In the genomic region with DNA sequence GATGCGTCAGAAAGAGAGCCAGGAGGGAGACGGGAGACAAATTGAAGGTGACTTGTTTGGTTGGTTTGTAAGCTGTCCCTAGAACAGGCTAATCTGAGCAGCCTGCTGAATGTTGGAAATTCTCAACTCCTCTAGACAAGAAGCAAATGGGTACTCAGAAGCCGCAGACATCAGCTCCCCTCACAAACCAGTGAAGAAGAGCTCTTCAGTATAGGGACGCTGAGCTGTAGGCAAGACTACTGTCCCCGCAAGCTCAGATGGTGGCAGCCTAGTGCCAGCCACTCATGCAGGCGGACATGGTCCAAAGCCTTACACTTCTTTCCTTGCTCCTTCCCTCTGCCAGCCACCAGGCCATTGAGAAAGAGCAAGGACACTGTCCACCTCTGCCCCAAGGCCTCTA, we compare ENCODE assay signal across 13 mouse cellular contexts. TPM values are rescaled to one million over a fixed set of nuclear protein-coding genes. Genes with fewer than 3 reads are reported as not detected.
A peak's percentile ranks its signal among the peaks of the same experiment; 100 is the strongest.
DNase-seq lines count a peak whose midpoint lies in the region; ATAC-seq lines count a peak whose summit lies in the region.
"Had no signal": no experiment of that assay in that cellular context is flagged by ENCODE, and none has a peak within 500 bp of the region (broad histone marks: within the 10 kb centered on the region; RNA-seq: fewer than 3 reads in every experiment).

No protein-coding gene starts in this region.

- H3K36me3 ChIP-seq in hindbrain, embryonic 13.5 days, result no peaks in the 10 kb centered on the region
- no peaks in the 10 kb centered on the region for H3K36me3 ChIP-seq in hindbrain, embryonic 11.5 days (ENCODE audit: control insufficient read depth, insufficient read depth, low read length)
- H3K36me3 ChIP-seq in midbrain, embryonic 13.5 days, result no peaks in the 10 kb centered on the region
- no peaks in the 10 kb centered on the region for H3K36me3 ChIP-seq in midbrain, embryonic 10.5 days
- H3K36me3 ChIP-seq in neural tube, embryonic 15.5 days, result no peaks in the 10 kb centered on the region
- no peaks in the 10 kb centered on the region for H3K36me3 ChIP-seq in forebrain, embryonic 16.5 days (ENCODE audit: control insufficient read depth, insufficient read depth)
- H3K36me3 ChIP-seq: embryonic facial prominence, embryonic 15.5 days; G1E had no signal

- peak overlapping the region; percentile 76 for H3K4me2 ChIP-seq in hindbrain, embryonic 13.5 days
- no peak overlapping the region for H3K4me2 ChIP-seq in hindbrain, embryonic 11.5 days (replicated peaks; ENCODE audit: low read depth, low read length)
- H3K4me2 ChIP-seq in midbrain, embryonic 13.5 days (replicated peaks), result peak overlapping the region; percentile 72
- peak overlapping the region; percentile 71 for H3K4me2 ChIP-seq in neural tube, embryonic 15.5 days
- H3K4me2 ChIP-seq in forebrain, embryonic 16.5 days (ENCODE audit: low read length), result no peak overlapping the region

- no peak overlapping the region for H3K27ac ChIP-seq in hindbrain, embryonic 13.5 days
- H3K27ac ChIP-seq in hindbrain, embryonic 11.5 days (ENCODE audit: low read depth, low read length), result no peak overlapping the region
- no peak overlapping the region for H3K27ac ChIP-seq in midbrain, embryonic 13.5 days
- no peak overlapping the region for H3K27ac ChIP-seq in midbrain, embryonic 10.5 days (replicated peaks)
- H3K27ac ChIP-seq in neural tube, embryonic 15.5 days (replicated peaks), result no peak overlapping the region
- H3K27ac ChIP-seq in forebrain, embryonic 16.5 days (ENCODE audit: low read length), result no peak overlapping the region
- H3K27ac ChIP-seq: embryonic facial prominence, embryonic 15.5 days had no signal

- 93% methylated on average over 6 of the region's 6 CpGs for WGBS in hindbrain, embryonic 13.5 days
- WGBS in hindbrain, embryonic 11.5 days, result 89% methylated on average over 6 of the region's 6 CpGs
- WGBS in midbrain, embryonic 13.5 days, result 95% methylated on average over 6 of the region's 6 CpGs
- 91% methylated on average over 6 of the region's 6 CpGs for WGBS in midbrain, embryonic 10.5 days
- WGBS in neural tube, embryonic 15.5 days, result 92% methylated on average over 6 of the region's 6 CpGs
- WGBS in forebrain, embryonic 16.5 days, result 97% methylated on average over 6 of the region's 6 CpGs

- no peak overlapping the region for H3K4me3 ChIP-seq in hindbrain, embryonic 13.5 days
- no peak overlapping the region for H3K4me3 ChIP-seq in hindbrain, embryonic 11.5 days (ENCODE audit: low read depth, low read length)
- H3K4me3 ChIP-seq in midbrain, embryonic 13.5 days (replicated peaks), result peak overlapping the region; percentile 58; the same call in 1 of the 2 replicates
- H3K4me3 ChIP-seq in midbrain, embryonic 10.5 days, result no peak overlapping the region
- no peak overlapping the region for H3K4me3 ChIP-seq in neural tube, embryonic 15.5 days (replicated peaks)
- no peak overlapping the region for H3K4me3 ChIP-seq in forebrain, embryonic 16.5 days (replicated peaks; ENCODE audit: low read length)

- no peak for ATAC-seq in hindbrain, embryonic 13.5 days (ENCODE audit: low FRiP score)
- ATAC-seq in hindbrain, embryonic 11.5 days (ENCODE audit: low FRiP score), result no peak
- no peak for ATAC-seq in midbrain, embryonic 13.5 days
- ATAC-seq in neural tube, embryonic 15.5 days (ENCODE audit: low FRiP score), result no peak
- ATAC-seq in forebrain, embryonic 16.5 days, result no peak

- no peaks in the 10 kb centered on the region for H3K27me3 ChIP-seq in hindbrain, embryonic 13.5 days
- H3K27me3 ChIP-seq in hindbrain, embryonic 11.5 days (ENCODE audit: control insufficient read depth, insufficient read depth, low read length), result no peaks in the 10 kb centered on the region
- H3K27me3 ChIP-seq in midbrain, embryonic 13.5 days, result no peaks in the 10 kb centered on the region
- peaks cover 7% of the 10 kb centered on the region; the same call in 1 of the 2 replicates for H3K27me3 ChIP-seq in midbrain, embryonic 10.5 days (ENCODE audit: low read depth, poor library complexity, severe bottlenecking)
- no peaks in the 10 kb centered on the region for H3K27me3 ChIP-seq in neural tube, embryonic 15.5 days (replicated peaks)
- H3K27me3 ChIP-seq in forebrain, embryonic 16.5 days (replicated peaks; ENCODE audit: control insufficient read depth, insufficient read depth, low read length), result no peaks in the 10 kb centered on the region
- H3K27me3 ChIP-seq: embryonic facial prominence, embryonic 15.5 days had no signal

- DNase-seq in cerebellum, postnatal 10 days, result peak; percentile 26 to 35
- no peak for DNase-seq in cerebellum, adult 11-12 months
- no peak for DNase-seq in hindbrain, embryonic 11.5 days (ENCODE audit: low spot score)
- no peak for DNase-seq in midbrain, embryonic 10.5 days (ENCODE audit: low spot score)
- DNase-seq: heart, postnatal 10 days; kidney, postnatal 10 days; lung, embryonic 14.5 days had no signal

- H3K4me1 ChIP-seq in hindbrain, embryonic 13.5 days (replicated peaks), result peaks cover 29% of the 10 kb centered on the region
- H3K4me1 ChIP-seq in hindbrain, embryonic 11.5 days (replicated peaks; ENCODE audit: control insufficient read depth, insufficient read depth, low read length), result peaks cover 2% of the 10 kb centered on the region; the same call in 1 of the 2 replicates
- peaks cover 28% of the 10 kb centered on the region for H3K4me1 ChIP-seq in midbrain, embryonic 13.5 days (replicated peaks)
- H3K4me1 ChIP-seq in midbrain, embryonic 10.5 days, result peaks cover 21% of the 10 kb centered on the region
- H3K4me1 ChIP-seq in neural tube, embryonic 15.5 days, result peaks cover 32% of the 10 kb centered on the region
- H3K4me1 ChIP-seq in forebrain, embryonic 16.5 days (replicated peaks; ENCODE audit: control insufficient read depth, insufficient read depth, low read length), result peaks cover 16% of the 10 kb centered on the region

- H3K9ac ChIP-seq in hindbrain, embryonic 13.5 days, result no peak overlapping the region
- no peak overlapping the region for H3K9ac ChIP-seq in hindbrain, embryonic 11.5 days (ENCODE audit: low read depth, low read length)
- no peak overlapping the region for H3K9ac ChIP-seq in midbrain, embryonic 13.5 days (replicated peaks)
- H3K9ac ChIP-seq in neural tube, embryonic 15.5 days (replicated peaks), result no peak overlapping the region
- no peak overlapping the region for H3K9ac ChIP-seq in forebrain, embryonic 16.5 days (replicated peaks; ENCODE audit: low read depth, low read length)
- H3K9ac ChIP-seq: embryonic facial prominence, embryonic 15.5 days; lung, embryonic 14.5 days had no signal

- no peaks in the 10 kb centered on the region for H3K9me3 ChIP-seq in hindbrain, embryonic 13.5 days
- H3K9me3 ChIP-seq in hindbrain, embryonic 11.5 days (ENCODE audit: control insufficient read depth, low read length), result no peaks in the 10 kb centered on the region
- no peaks in the 10 kb centered on the region for H3K9me3 ChIP-seq in midbrain, embryonic 13.5 days
- no peaks in the 10 kb centered on the region for H3K9me3 ChIP-seq in midbrain, embryonic 10.5 days (replicated peaks)
- H3K9me3 ChIP-seq in neural tube, embryonic 15.5 days (replicated peaks), result no peaks in the 10 kb centered on the region
- no peaks in the 10 kb centered on the region for H3K9me3 ChIP-seq in forebrain, embryonic 16.5 days (ENCODE audit: control insufficient read depth, low read length)
- H3K9me3 ChIP-seq: embryonic facial prominence, embryonic 15.5 days; G1E had no signal

RNA-seq across cellular contexts. Expression of a gene that starts 2.1 kb away (rescaled TPM):
- 11.5 and 11.7 TPM in 2 replicates for polyA plus RNA-seq in hindbrain, embryonic 13.5 days (2015; fragmentation: Nextera tagmentation; extraction: Ambion mirVana)
- 3.8 and 3.9 TPM in 2 replicates for polyA plus RNA-seq in hindbrain, embryonic 11.5 days (2014; fragmentation: Nextera tagmentation; extraction: Ambion mirVana)
- 8.9 and 9.6 TPM in 2 replicates for polyA plus RNA-seq in midbrain, embryonic 13.5 days (2015; fragmentation: Nextera tagmentation; extraction: Ambion mirVana)
- 2.1 and 2.9 TPM in 2 replicates for polyA plus RNA-seq in midbrain, embryonic 10.5 days (2016; fragmentation: Nextera tagmentation; extraction: Ambion mirVana)
- 14.9 and 16.5 TPM in 2 replicates for polyA plus RNA-seq in neural tube, embryonic 15.5 days (2015; fragmentation: Nextera tagmentation; extraction: Ambion mirVana)
- 8.9 and 11.8 TPM in 2 replicates for polyA plus RNA-seq in forebrain, embryonic 16.5 days (2015; fragmentation: Nextera tagmentation; extraction: Ambion mirVana)
- polyA plus RNA-seq: G1E had no signal

RNA-seq across cellular contexts. Expression of a gene that starts 17.1 kb away (rescaled TPM):
- 67.5 and 68.8 TPM in 2 replicates for polyA plus RNA-seq in hindbrain, embryonic 13.5 days (2015; fragmentation: Nextera tagmentation; extraction: Ambion mirVana)
- polyA plus RNA-seq in hindbrain, embryonic 11.5 days (2014; fragmentation: Nextera tagmentation; extraction: Ambion mirVana), result 56.9 and 61.9 TPM in 2 replicates
- 65.8 and 76.4 TPM in 2 replicates for polyA plus RNA-seq in midbrain, embryonic 13.5 days (2015; fragmentation: Nextera tagmentation; extraction: Ambion mirVana)
- polyA plus RNA-seq in midbrain, embryonic 10.5 days (2016; fragmentation: Nextera tagmentation; extraction: Ambion mirVana), result 48.9 and 56.6 TPM in 2 replicates
- polyA plus RNA-seq in neural tube, embryonic 15.5 days (2015; fragmentation: Nextera tagmentation; extraction: Ambion mirVana), result 32.5 and 41.2 TPM in 2 replicates
- polyA plus RNA-seq in forebrain, embryonic 16.5 days (2015; fragmentation: Nextera tagmentation; extraction: Ambion mirVana), result 49.8 and 50.9 TPM in 2 replicates

RNA-seq across cellular contexts. Expression of a gene that starts 46.1 kb away (rescaled TPM):
- polyA plus RNA-seq in hindbrain, embryonic 13.5 days (2015; fragmentation: Nextera tagmentation; extraction: Ambion mirVana), result 71.4 and 73.5 TPM in 2 replicates
- 57.8 and 62.7 TPM in 2 replicates for polyA plus RNA-seq in hindbrain, embryonic 11.5 days (2014; fragmentation: Nextera tagmentation; extraction: Ambion mirVana)
- polyA plus RNA-seq in midbrain, embryonic 13.5 days (2015; fragmentation: Nextera tagmentation; extraction: Ambion mirVana), result 70.3 and 77.4 TPM in 2 replicates
- 56.1 and 62.9 TPM in 2 replicates for polyA plus RNA-seq in midbrain, embryonic 10.5 days (2016; fragmentation: Nextera tagmentation; extraction: Ambion mirVana)
- 64.6 TPM in 2 replicates for polyA plus RNA-seq in neural tube, embryonic 15.5 days (2015; fragmentation: Nextera tagmentation; extraction: Ambion mirVana)
- polyA plus RNA-seq in forebrain, embryonic 16.5 days (2015; fragmentation: Nextera tagmentation; extraction: Ambion mirVana), result 59.0 and 60.0 TPM in 2 replicates

Comparison
In these comparisons a context has a peak if more than half of its experiments do, and no peak if none do; other contexts are left out.
1. DNase-seq: peak in cerebellum, postnatal 10 days (2 of 2); none in cerebellum, adult 11-12 months (single experiment), hindbrain, embryonic 11.5 days (single experiment) and midbrain, embryonic 10.5 days (single experiment).
2. H3K4me2 ChIP-seq: peak in hindbrain, embryonic 13.5 days (single experiment), midbrain, embryonic 13.5 days (single experiment) and neural tube, embryonic 15.5 days (single experiment); none in hindbrain, embryonic 11.5 days (single experiment) and forebrain, embryonic 16.5 days (single experiment).